Mouse (Mus musculus) thymus, adult 2 months (tissue): Measurements from ENCODE around the gene Timm8b. TPM values are rescaled to one million over a fixed set of nuclear protein-coding genes. Genes with fewer than 3 reads are reported as not detected.

ENCODE experiments used
- DNase-seq: peaks from one replicate; pipeline ENCODE4 v3.0.0; 2021
- H3K27ac ChIP-seq: fragments of 200-500 bp; 2 replicates; pipeline ENCODE4 v1.5.1; 2012; ENCODE audit warnings: low read length, control low read depth; ENCODE audit not compliant: control insufficient read depth, insufficient read depth
- H3K27me3 ChIP-seq: fragments of 200-500 bp; 2 replicates; pipeline ENCODE4 v1.6.1; 2012; ENCODE audit warnings: mild to moderate bottlenecking, low read length, moderate library complexity, mixed read lengths; ENCODE audit not compliant: control insufficient read depth, insufficient read depth
- H3K36me3 ChIP-seq: fragments of 200-500 bp; 2 replicates; pipeline ENCODE4 v1.6.1; 2012; ENCODE audit warnings: mild to moderate bottlenecking, low read length, moderate library complexity; ENCODE audit not compliant: control insufficient read depth, insufficient read depth
- H3K4me1 ChIP-seq: fragments of 200-500 bp; replicated peaks from 2 replicates; pipeline ENCODE4 v1.6.1; 2012; ENCODE audit warnings: low read length; ENCODE audit not compliant: control insufficient read depth, insufficient read depth
- H3K4me3 ChIP-seq: fragments of 200-500 bp; 2 replicates; pipeline ENCODE4 v1.5.1; 2012; ENCODE audit warnings: mild to moderate bottlenecking, low read length, control low read depth, moderate library complexity; ENCODE audit not compliant: control insufficient read depth, insufficient read depth
- CTCF ChIP-seq: fragments of 200-500 bp; IDR thresholded peaks from 2 replicates; pipeline ENCODE4 v1.5.1; 2012; ENCODE audit warnings: mild to moderate bottlenecking, control low read depth, low read length, moderate library complexity, borderline replicate concordance; ENCODE audit not compliant: control insufficient read depth, poor library complexity, insufficient read depth; ENCODE audit errors: extremely low read depth
- POLR2A ChIP-seq: fragments of 200-500 bp; IDR thresholded peaks from 2 replicates; pipeline ENCODE4 v1.6.1; 2012; ENCODE audit warnings: mild to moderate bottlenecking, low read length, control low read depth, moderate library complexity; ENCODE audit not compliant: control insufficient read depth, poor library complexity, insufficient read depth; ENCODE audit errors: extremely low read depth
- WGBS: fragments of 180-500 bp; shearing (Covaris S2); methylation state at CpG from one replicate; pipeline ENCODE4 v1.1.7; 2018; 5-methylcytosine and 5-hydroxymethylcytosine counted together
- polyA plus RNA-seq: library from polyadenylated mRNA; depleted of rRNA; stranded (reverse); fragments of >200 nt; gene quantifications from 2 replicates; pipeline ENCODE4 v1.2.3, GENCODE M21; 2012; rRNA removed

Gene Timm8b
- polyA plus RNA-seq, 1 experiment = 168 TPM

- Histone ChIP-seq H3K27ac (no peak overlapping the region), H3K36me3 (peaks cover 50% of the 10 kb centered on the region), H3K4me3 (no peak overlapping the region), H3K27me3 (no peaks in the 10 kb centered on the region), H3K4me1 (no peaks in the 10 kb centered on the region)
- DNase-seq = no peak
- TF ChIP-seq POLR2A (no peak), CTCF (no peak)
- WGBS = 96% methylated on average over 10 of the region's 10 CpGs
Measured at GRCm38 (mm10) chr9:50646826-50647370, 43.2 kb downstream of the Timm8b start.

- H3K4me3 ChIP-seq = no peak overlapping the region
- H3K27ac ChIP-seq = no peak overlapping the region
- DNase-seq = no peak
- TF ChIP-seq CTCF (no peak), POLR2A (no peak)
- no peaks in the 10 kb centered on the region for H3K4me1 ChIP-seq
- H3K27me3 ChIP-seq = no peaks in the 10 kb centered on the region
- 97% methylated on average over 10 of the region's 10 CpGs for WGBS
- peaks cover 29% of the 10 kb centered on the region for H3K36me3 ChIP-seq
Measured at GRCm38 (mm10) chr9:50650503-50650902, 46.8 kb downstream of the Timm8b start.

Other genes starting within 250 kb of the Timm8b start
- gene Plet1, start 109.4 kb upstream of the Timm8b start, polyA plus RNA-seq = 7.5 and 8.0 TPM in 2 replicates
- 45.0 and 51.0 TPM in 2 replicates for gene Pts, start 75.2 kb upstream of the Timm8b start, polyA plus RNA-seq
- gene Il18, start 49.1 kb upstream of the Timm8b start, polyA plus RNA-seq = 3.2 and 5.0 TPM in 2 replicates
- 0.23 and 0.38 TPM in 2 replicates for gene Bco2, start 48.7 kb upstream of the Timm8b start, polyA plus RNA-seq
- gene Tex12, start 42.6 kb upstream of the Timm8b start, polyA plus RNA-seq = not detected in 2 replicates
- 197 and 210 TPM in 2 replicates for gene Sdhd, start 98 bp upstream of the Timm8b start, polyA plus RNA-seq
- 0.69 and 0.85 TPM in 2 replicates for gene Pih1d2, start 13.4 kb downstream of the Timm8b start, polyA plus RNA-seq
- gene Nkapd1, start 13.6 kb downstream of the Timm8b start, polyA plus RNA-seq = 8.5 and 8.9 TPM in 2 replicates
- 23.8 and 24.5 TPM in 2 replicates for gene Dlat, start 55.9 kb downstream of the Timm8b start, polyA plus RNA-seq
- 0.37 and 0.77 TPM in 2 replicates for gene Dixdc1, start 135.6 kb downstream of the Timm8b start, polyA plus RNA-seq
- gene 2310030G06Rik, start 142.6 kb downstream of the Timm8b start, polyA plus RNA-seq = 1.6 and 3.6 TPM in 2 replicates
- gene Cryab, start 147.4 kb downstream of the Timm8b start, polyA plus RNA-seq = 29.7 and 146 TPM in 2 replicates
- 3.8 and 16.7 TPM in 2 replicates for gene Hspb2, start 148.4 kb downstream of the Timm8b start, polyA plus RNA-seq
- gene Fdxacb1, start 164.3 kb downstream of the Timm8b start, polyA plus RNA-seq = 4.5 and 4.7 TPM in 2 replicates
- 23.2 and 23.4 TPM in 2 replicates for gene Alg9, start 171.1 kb downstream of the Timm8b start, polyA plus RNA-seq
- gene 1110032A03Rik, start 171.6 kb downstream of the Timm8b start, polyA plus RNA-seq = 20.0 and 22.4 TPM in 2 replicates
- 17.1 and 19.7 TPM in 2 replicates for gene Ppp2r1b, start 241.4 kb downstream of the Timm8b start, polyA plus RNA-seq